Mouse (Mus musculus): ENCODE results near the gene Plcd3. TPM values are rescaled to one million over a fixed set of nuclear protein-coding genes. Genes with fewer than 3 reads are reported as not detected.
A peak's percentile ranks its signal among the peaks of the same experiment; 100 is the strongest.

Gene Plcd3
- total RNA-seq, 1 experiment from 2014 or later: not detected

DNA sequence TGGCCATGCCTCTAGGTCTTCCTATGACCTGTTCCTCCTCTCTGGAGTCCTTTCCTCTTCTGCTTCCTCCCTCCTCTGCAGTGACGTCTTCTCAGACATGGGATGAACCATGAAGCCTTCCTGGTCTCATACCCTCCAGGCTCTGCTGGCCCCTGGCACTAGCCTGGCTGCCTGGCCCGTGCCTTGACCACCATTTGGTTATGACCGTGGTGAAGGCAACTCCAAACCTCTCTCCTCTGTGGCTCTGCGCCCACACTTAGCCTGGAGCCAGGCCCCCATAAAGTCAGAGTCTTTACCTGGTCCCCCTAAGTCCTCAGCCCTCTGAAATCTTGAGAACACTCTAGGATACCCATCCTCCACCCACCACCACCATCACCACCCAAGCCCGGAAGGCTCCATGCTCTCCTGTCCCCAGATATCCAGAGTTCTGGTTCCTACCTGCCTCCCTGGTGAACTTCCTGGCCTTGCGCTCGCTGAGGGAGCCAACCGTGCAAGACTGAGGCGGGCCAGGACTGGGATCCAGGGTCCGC, 27.3 kb downstream of the Plcd3 start:
- ATAC-seq (replicated peaks; ENCODE audit: insufficient number of reproducible peaks, low FRiP score, low TSS enrichment, poor library complexity, severe bottlenecking): no peak

DNA sequence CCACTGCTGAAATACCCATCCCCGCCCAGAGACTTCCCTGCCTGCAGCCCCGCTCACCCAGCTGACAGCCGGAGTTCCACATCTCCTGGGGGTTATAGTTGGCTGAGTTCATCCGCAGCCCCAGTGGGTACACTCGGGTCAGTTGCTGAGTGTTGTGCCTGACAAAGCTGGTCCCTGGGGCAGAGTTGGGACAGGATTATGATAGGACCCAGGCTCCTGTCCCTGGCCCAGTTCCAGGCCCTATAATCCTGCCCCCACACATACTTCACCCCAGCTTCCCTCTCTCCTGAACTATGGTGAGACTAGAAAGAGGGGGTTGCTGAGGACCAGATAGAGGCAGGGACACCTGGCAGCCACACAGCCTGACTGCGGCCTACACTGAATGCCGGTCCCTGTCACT, 27.8 kb downstream of the Plcd3 start:
- no peak for ATAC-seq (replicated peaks; ENCODE audit: insufficient number of reproducible peaks, low FRiP score, low TSS enrichment, poor library complexity, severe bottlenecking)

DNA sequence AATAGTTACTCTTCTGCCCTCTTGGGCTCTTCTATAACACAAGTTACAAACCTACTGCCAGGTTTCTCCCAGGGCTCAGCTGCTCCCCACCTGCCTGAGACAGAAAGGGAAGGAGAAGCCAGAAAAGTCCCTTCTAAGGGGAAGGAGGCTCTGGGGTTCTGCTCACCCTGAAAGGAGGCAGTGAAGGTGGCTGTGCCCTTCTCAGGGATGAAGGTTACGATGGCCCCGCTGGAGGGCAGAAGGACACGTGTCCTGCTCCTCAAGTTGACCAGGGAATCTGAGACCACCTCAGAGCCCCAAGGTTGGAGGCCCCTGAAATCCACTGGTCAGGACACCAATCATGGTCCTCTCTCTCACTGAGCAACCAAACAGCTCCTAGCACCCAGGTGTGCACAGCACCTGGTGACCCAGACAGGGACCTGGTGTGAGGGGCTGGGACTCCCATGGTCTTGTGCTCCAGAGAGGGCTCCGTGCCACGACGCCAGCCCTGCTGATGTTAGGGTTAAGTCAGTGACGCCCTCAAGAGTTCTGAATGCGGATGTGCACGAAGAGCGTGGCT, 31.1 kb downstream of the Plcd3 start:
- ATAC-seq (replicated peaks; ENCODE audit: insufficient number of reproducible peaks, low FRiP score, low TSS enrichment, poor library complexity, severe bottlenecking): no peak

DNA sequence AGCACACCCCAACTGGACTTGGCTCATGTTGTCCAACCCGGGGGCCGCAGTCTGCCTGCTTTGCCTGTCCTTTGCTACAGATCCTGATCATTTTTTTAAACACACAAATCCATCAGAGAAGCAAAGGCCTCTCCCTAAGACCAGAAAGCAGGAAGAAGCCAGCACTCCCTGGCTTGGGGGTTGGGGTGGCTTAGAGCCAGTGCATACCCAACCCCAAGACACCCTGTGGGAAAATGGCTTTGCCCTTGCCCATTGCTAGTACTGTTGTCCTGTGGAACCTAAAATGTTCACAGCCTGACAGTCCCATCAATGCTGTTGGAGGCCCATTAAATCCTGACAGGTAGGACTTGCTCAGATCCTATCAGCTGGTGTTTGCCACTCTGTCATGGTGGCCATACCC, 31.7 kb downstream of the Plcd3 start:
- no peak for ATAC-seq (replicated peaks; ENCODE audit: insufficient number of reproducible peaks, low FRiP score, low TSS enrichment, poor library complexity, severe bottlenecking)

DNA sequence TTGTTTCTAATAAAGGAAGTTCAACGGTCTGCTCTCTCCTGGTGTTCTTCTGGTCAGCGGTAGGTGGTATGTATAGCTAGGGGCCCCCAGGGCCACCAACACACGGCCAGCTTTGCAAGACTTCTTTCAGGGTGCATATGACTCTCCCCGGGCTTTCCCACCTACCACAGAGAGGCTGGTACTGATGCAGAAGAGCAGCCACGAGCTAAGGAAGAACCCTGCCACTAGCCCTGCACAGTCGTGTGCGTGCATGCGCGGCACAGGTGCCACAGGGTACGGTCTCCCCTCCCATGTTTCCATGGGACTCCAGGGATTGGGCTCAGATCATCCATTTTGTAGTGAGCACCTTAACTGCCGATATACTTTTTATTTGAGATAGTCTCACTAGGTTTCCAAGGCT, 32.6 kb downstream of the Plcd3 start:
- ATAC-seq (replicated peaks; ENCODE audit: insufficient number of reproducible peaks, low FRiP score, low TSS enrichment, poor library complexity, severe bottlenecking): no peak

DNA sequence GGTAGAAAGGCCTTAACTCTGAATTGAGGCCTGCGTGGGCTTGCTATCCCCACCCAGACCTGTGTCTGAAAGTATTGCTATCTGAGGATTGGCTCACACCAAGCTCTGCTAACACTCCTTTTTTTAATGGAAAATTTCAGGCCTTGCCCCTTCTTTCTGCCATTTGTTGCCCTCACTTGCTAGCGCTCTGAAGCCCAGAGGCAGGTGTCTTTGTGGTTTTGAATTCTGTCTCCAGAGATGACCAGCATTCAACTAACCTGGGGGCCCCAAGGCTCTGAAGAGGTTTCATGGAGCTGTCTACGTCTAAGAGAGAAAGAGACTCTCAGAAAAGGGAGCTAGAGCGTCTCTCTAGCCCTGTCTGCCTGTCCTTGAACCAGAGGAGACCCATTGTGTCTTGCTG, 33.2 kb downstream of the Plcd3 start:
- no peak for ATAC-seq (replicated peaks; ENCODE audit: insufficient number of reproducible peaks, low FRiP score, low TSS enrichment, poor library complexity, severe bottlenecking)

DNA sequence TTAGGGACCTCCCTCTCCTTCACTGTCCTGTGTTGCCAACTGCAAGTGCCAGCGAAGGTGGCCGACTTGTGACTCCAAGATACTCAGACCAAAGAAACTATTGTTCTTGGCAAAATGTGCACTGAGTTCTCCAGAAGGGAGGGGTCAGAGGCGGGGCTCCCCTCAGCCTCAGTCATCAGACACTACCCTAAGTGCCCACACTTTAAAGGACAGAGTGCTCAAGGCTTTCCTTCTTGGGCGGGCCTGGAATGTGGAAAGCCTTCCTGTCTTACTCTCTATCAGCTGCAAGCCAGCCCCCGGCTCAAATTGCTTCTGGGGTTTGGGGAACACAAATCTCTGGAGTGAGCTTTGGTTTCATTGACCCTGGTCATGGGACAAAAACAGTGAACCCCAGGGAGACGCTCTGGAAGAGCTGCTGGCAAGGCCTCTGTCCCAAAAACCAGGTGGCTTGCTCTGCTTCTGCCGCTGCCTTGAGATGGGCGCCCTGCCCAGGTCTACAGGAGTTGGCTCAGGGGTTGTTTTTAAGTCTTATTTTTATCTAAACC, 33.9 kb downstream of the Plcd3 start:
- no peak for ATAC-seq (replicated peaks; ENCODE audit: insufficient number of reproducible peaks, low FRiP score, low TSS enrichment, poor library complexity, severe bottlenecking)

DNA sequence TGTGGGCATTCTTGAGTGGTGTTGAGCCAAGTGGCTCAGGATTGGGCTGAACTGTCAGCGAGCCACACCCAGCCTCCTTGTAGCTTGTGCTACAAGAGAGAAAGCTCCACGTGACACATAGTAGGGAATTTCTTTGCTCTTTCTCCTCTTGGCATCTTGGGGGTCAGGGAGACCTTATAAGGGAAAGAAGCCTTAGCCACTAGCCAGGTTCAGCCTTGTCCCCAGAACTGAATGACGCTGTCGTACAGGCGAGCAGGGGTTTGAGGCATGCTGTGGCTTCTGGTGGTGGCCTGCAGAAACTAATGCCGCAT, 34.5 kb downstream of the Plcd3 start:
- no peak for ATAC-seq (replicated peaks; ENCODE audit: insufficient number of reproducible peaks, low FRiP score, low TSS enrichment, poor library complexity, severe bottlenecking)

DNA sequence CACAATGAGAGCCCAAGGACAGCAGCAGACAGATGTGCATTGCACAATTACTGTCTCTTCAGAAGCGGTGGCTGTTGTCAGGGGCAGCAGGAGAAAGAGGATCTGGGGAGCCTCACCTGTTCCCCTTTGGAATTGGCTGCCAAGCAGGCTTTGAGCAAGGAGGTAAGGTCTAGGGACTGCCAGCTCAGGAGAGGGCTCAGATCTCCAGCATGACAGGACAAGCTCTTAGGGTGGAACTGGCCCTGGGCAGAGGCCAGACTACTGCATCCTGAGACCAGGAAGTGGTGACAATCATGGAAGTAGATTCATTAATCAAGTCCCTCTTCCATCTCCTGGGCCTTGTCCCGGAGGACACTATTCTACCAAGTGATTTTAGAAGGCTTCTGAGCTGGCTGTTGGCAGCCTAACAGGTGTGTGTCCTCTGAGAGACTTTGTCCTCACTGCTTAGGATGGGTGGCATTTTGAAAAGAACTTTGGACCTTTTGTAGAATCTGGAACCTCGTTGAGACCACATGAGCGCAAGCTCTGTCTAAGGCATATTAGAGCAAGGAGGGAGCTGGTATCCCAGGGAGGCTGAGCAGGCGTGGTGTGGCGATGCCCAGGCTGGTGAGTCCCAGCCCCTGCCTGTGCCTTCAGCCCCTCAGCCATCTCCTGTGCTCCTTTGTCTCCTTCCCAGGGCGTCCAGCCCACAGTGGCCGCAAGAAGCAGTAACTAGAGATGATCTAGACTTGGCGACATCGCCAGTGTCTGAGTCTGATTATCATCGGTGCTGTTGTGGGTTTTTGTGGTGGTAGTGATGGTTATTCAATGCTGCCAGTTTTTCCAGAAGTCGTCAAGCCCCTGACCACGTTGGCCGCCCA, 35.0 kb downstream of the Plcd3 start:
- ATAC-seq (replicated peaks; ENCODE audit: insufficient number of reproducible peaks, low FRiP score, low TSS enrichment, poor library complexity, severe bottlenecking): no peak

DNA sequence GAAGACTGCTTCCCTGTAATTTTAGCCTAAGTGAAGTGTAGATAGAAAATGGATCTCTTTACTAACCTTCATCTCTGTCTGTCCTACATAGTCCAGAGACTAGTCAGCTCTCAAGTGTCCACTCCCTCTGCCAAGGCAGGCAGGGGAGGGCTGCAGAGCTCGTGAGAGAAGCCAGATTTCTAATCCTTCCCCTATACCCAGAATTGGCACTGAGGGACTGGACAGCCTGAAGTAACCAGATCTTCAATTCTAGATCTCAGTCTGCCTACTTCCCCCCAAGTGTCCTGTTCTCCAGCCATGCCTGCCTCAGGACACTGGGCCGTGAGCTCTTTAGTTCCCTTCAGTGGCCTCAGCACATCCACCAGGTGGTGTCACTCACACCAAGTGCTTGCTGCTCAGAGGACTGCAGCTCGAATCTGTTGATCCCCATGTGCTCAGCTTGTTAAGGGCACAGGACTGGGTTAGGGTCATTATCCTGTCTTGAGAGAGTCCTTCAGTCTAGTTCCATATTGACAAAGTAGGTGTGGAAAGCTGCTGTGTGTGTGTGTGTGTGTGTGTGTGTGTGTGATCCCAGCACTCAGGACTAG, 42.9 kb downstream of the Plcd3 start:
- ATAC-seq (replicated peaks; ENCODE audit: insufficient number of reproducible peaks, low FRiP score, low TSS enrichment, poor library complexity, severe bottlenecking): no peak

DNA sequence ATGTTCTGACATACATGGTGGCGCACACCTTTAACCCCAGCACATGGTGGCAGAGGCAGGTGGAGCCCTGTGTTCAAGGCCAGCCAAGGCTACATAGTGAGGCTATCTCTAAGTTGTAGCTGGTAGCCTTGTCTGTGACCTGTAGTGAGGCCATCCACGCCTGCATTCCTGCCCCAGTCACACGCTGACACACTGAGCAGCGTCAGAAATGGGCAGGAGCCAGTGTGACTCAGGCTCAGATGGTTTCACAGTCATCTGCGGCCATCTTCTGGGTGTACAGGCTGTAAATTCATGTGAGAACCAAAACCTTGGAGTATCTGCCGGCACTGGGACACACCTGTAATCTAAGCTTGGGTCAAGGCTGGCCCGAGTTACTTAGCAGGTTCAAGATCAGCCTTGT, 44.8 kb downstream of the Plcd3 start:
- no peak for ATAC-seq (replicated peaks; ENCODE audit: insufficient number of reproducible peaks, low FRiP score, low TSS enrichment, poor library complexity, severe bottlenecking)

DNA sequence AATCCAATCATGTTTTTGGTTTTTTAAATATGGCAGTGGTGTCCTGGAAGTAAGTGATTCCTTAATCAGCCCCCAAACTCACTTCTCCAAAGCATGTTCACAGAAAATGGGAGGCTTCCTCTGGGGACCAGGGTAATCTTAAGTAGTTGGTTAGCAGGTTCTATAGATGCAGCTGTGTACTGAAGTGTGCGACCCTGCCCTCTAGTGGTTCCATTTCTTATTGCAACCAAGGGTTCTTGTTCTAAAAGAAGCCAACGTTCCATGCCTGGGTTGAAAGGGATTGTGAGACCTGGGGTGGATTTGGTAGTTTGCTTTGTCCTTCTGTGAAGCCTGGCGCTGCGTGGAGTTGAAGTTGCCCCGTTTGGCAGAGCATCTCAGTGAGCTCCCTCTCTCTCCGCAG, 46.7 kb downstream of the Plcd3 start:
- peak; percentile 47; the same call in 1 of the 2 replicates for ATAC-seq (replicated peaks; ENCODE audit: insufficient number of reproducible peaks, low FRiP score, low TSS enrichment, poor library complexity, severe bottlenecking)

DNA sequence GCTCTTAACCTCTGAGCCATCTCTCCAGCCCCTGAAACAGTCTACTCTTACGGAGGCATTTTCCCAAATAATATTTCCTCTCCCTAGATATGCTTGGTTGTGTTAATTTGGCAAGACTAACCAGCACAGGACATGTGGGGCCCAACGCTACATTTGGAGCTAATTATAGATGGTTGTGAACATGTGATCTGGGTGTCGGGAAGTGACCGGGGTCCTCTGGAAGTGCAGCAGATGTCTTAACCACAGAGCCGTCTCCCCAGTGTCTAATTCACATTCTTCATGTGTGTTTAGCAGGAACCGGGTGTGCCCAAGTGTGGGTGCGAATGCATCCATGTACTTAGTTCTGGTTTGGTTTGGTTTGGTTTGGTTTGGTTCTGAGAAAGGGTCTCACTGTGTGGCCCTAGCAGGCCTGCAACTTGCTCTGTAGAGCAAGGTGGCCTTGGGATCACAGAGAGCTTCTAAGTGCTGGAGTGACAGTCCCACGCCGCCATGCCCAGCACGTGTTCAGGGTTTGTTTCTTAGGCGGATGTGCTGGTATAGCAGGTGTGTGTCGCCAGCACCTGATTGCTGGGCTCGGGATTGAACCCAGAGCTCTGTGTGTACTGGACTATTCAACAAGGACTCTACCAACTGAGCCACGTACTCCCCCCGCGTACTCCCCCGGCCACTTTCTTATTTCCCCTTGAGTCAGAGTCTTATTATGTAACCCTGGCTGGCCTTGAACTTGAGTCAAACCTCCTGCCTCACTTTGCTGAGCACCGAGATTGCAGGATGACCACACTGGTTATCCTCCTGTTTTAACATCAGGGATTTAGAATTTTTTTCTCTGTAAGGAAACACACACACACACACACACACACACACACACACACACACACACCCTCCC, 48.0 kb downstream of the Plcd3 start:
- ATAC-seq (replicated peaks; ENCODE audit: insufficient number of reproducible peaks, low FRiP score, low TSS enrichment, poor library complexity, severe bottlenecking): no peak

DNA sequence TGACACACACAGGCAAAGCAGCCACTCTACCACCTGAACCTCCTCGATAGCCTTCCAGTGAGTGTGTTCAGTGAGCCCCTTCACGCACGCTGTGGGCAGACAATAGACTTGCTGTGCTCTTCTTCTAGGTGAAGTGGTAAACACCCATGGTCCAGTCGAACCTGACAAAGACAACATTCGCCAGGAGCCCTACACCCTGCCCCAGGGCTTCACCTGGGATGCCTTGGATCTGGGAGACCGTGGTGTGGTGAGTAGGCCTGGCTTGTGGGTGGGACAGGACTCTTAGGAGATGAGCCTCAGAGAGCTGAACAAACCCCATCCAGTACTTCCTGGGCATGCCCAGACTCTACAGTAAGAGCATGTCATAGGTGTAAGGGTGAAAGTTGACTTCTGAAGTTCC, 49.4 kb downstream of the Plcd3 start:
- ATAC-seq (replicated peaks; ENCODE audit: insufficient number of reproducible peaks, low FRiP score, low TSS enrichment, poor library complexity, severe bottlenecking): no peak

DNA sequence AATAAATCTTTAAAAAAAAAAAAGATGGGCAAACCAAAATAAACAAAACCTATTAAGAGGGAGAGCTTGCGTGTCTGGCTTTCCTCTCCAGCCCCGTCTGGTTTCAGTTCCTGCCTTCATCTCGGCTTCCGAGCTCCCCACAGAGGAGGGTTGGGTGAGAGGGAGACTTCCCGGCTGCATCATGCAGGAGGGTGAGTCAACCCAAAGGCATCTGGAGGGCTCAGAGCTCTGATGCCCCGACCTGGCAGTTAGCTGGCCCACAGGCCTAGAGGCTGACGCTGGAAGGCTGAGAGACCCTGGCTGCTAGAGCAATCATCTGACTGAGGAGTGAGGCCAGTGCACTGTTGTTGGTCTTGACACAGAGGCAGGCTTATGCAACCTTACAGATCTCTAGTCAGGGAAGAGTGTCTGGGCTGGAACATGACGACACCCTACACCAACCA, 50.2 kb downstream of the Plcd3 start:
- ATAC-seq (replicated peaks; ENCODE audit: insufficient number of reproducible peaks, low FRiP score, low TSS enrichment, poor library complexity, severe bottlenecking): peak; percentile 77

DNA sequence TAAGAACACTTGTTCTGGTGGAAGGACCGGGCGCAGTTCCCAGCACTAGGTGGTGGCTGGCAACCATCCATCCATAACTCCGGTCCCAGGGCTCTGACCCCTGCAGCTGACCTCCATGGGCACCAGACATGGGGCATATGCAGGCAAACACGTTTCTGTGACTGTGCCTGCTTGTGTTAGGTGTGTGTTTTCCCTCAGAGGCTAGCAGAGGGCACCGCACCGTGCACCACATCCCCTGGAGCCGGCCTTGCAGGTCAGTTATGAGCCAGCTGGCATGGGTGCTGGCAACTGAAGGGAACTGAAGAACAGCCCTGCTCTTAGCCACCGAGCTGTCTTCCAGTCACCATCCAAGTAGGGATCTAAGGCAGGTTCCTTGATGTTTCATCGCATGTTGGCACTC, 51.3 kb downstream of the Plcd3 start:
- ATAC-seq (replicated peaks; ENCODE audit: insufficient number of reproducible peaks, low FRiP score, low TSS enrichment, poor library complexity, severe bottlenecking): no peak; the same call in 1 of the 2 replicates

DNA sequence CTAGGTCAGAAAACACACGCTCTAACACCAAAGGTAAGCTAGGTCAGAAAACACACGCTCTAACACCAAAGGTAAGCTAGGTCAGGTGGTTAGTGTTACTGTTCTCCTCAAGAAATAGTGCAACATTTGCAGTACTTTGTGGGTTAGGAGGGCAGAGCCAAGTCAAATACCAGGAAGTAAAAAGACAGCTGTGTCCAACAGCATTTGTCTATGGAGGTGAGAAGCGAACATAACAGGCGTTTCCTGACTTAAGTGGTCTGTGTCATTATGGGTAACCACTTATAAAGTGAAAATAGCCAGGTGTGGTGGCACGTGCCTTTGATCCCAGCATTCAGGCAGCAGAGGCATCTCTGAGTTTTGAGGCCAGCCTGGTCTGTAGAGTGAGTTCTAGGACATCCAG, 51.8 kb downstream of the Plcd3 start:
- no peak for ATAC-seq (replicated peaks; ENCODE audit: insufficient number of reproducible peaks, low FRiP score, low TSS enrichment, poor library complexity, severe bottlenecking)

DNA sequence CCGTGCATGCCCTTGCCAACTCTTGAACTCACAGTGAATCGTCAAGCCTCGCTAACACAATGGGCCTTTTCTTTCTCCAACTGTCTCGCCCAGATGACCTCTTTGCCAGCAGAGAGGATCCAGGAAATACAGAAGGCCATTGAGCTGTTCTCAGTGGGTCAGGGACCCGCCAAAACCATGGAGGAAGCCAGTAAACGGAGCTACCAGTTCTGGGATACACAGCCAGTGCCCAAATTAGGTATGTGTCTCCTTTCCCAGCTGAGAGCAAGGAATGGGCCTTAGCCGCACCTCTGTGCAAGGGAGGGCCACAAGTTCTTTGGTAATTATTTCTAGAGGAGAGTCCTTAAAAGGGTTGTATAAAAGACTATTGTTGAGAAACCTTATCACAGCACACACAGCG, 55.2 kb downstream of the Plcd3 start:
- no peak for ATAC-seq (replicated peaks; ENCODE audit: insufficient number of reproducible peaks, low FRiP score, low TSS enrichment, poor library complexity, severe bottlenecking)

DNA sequence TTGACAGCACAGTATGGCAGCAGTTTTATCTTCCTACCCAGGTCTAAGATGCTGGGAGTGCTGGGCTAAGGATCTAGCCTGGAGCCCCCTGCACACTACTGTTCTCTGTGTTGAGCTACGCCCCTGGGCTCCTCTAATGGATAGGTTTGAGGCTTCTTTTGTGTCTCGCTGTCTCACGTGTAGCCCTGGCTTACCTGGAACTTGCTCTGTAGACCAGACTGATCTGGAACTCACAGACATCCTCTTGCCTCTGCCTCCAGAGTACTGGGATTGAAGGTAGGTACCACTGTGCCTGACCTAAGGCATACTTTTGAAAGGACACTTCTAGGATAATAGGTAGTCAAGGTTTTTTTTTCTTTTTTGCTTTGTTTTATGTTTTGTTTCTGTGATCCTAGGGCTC, 57.5 kb downstream of the Plcd3 start:
- no peak for ATAC-seq (replicated peaks; ENCODE audit: insufficient number of reproducible peaks, low FRiP score, low TSS enrichment, poor library complexity, severe bottlenecking)
